Mouse (Mus musculus) forebrain, postnatal 0 days (tissue): ENCODE measurements around the gene Glp2r. TPM values are rescaled to one million over a fixed set of nuclear protein-coding genes. Genes with fewer than 3 reads are reported as not detected.

Experiments used
- ATAC-seq: fragments of 200-750 bp; cut with Nextera tagmentation; 2 replicates; pipeline ENCODE4 v1.8.0; 2017; ENCODE audit warnings: mild to moderate bottlenecking, moderate library complexity
- DNase-seq: peaks from one replicate; pipeline ENCODE4 v3.0.0-alpha.2; 2015
- H3K27ac ChIP-seq: fragments of 300-500 bp; sonication (generic); 2 replicates; pipeline ENCODE4 v1.5.1; 2014; ENCODE audit warnings: low read depth, mild to moderate bottlenecking, antibody characterized with exemption, low read length, moderate library complexity, mixed read lengths
- H3K27me3 ChIP-seq: fragments of 300-500 bp; sonication (generic); 2 replicates; pipeline ENCODE4 v1.6.1; 2014; ENCODE audit warnings: mild to moderate bottlenecking, low read length, mixed read lengths; ENCODE audit not compliant: insufficient read depth
- H3K36me3 ChIP-seq: fragments of 300-500 bp; sonication (generic); 2 replicates; pipeline ENCODE4 v1.6.1; 2014; ENCODE audit warnings: mild to moderate bottlenecking, moderate library complexity; ENCODE audit not compliant: insufficient read depth
- H3K4me1 ChIP-seq: fragments of 300-500 bp; sonication (generic); 2 replicates; pipeline ENCODE4 v1.6.1; 2014; ENCODE audit warnings: antibody characterized with exemption; ENCODE audit not compliant: insufficient read depth
- H3K4me2 ChIP-seq: fragments of 300-500 bp; sonication (generic); 2 replicates; pipeline ENCODE4 v1.6.1; 2014; ENCODE audit warnings: low read depth, mild to moderate bottlenecking, moderate library complexity
- H3K4me3 ChIP-seq: fragments of 300-500 bp; sonication (generic); 2 replicates; pipeline ENCODE4 v1.5.1; 2014; ENCODE audit warnings: low read depth, low read length, mixed read lengths
- H3K9ac ChIP-seq: fragments of 300-500 bp; sonication (generic); 2 replicates; pipeline ENCODE4 v1.6.1; 2014; ENCODE audit warnings: mild to moderate bottlenecking
- H3K9me3 ChIP-seq: fragments of 300-500 bp; sonication (generic); 2 replicates; pipeline ENCODE4 v1.6.1; 2016; ENCODE audit warnings: low read length
- CTCF ChIP-seq: sonication (generic); IDR thresholded peaks from 2 replicates; pipeline ENCODE4 v1.5.1; 2016; ENCODE audit warnings: antibody characterized with exemption, control low read depth, low read depth
- WGBS: fragments of 180-500 bp; shearing (Covaris S2); extraction: QIAGEN DNeasy Blood & Tissue Kit; methylation state at CpG from one replicate; pipeline ENCODE4 v1.1.7; 2014; 5-methylcytosine and 5-hydroxymethylcytosine counted together
- polyA plus RNA-seq: library from polyadenylated mRNA; unstranded; fragments of >200 nt; fragmentation: Nextera tagmentation; extraction: Ambion mirVana; gene quantifications from 2 replicates; pipeline ENCODE4 v1.2.1, GENCODE M21; 2015
- total RNA-seq: library from RNA; depleted of rRNA; stranded (reverse); fragments of >200 nt; gene quantifications from 2 replicates; pipeline ENCODE4 v1.2.3, GENCODE M21; 2014

Gene Glp2r
- total and polyA plus RNA-seq, 2 experiments from 2014 or later: 0.05 to 0.07 TPM

GRCm38 (mm10) chr11:67731056-67731455 is 39.9 kb downstream of the Glp2r start:
- Histone ChIP-seq H3K27ac (no peak overlapping the region), H3K4me1 (no peaks in the 10 kb centered on the region), H3K9me3 (no peaks in the 10 kb centered on the region), H3K4me2 (no peak overlapping the region), H3K9ac (no peak overlapping the region), H3K36me3 (no peaks in the 10 kb centered on the region), H3K4me3 (no peak overlapping the region), H3K27me3 (no peaks in the 10 kb centered on the region)
- DNase-seq (no peak), ATAC-seq (no peak)
- TF ChIP-seq CTCF: no peak
- WGBS: 78% methylated on average over 2 of the region's 2 CpGs

- Histone ChIP-seq H3K27ac (no peak overlapping the region), H3K4me1 (no peaks in the 10 kb centered on the region), H3K9ac (no peak overlapping the region), H3K4me3 (no peak overlapping the region), H3K9me3 (no peaks in the 10 kb centered on the region), H3K4me2 (no peak overlapping the region), H3K36me3 (no peaks in the 10 kb centered on the region), H3K27me3 (no peaks in the 10 kb centered on the region)
- ATAC-seq (no peak), DNase-seq (no peak)
- TF ChIP-seq CTCF: no peak
Observed at GRCm38 (mm10) chr11:67728726-67729125, 42.2 kb downstream of the Glp2r start.

- WGBS: 77% methylated on average over 6 of the region's 6 CpGs
- no peak overlapping the region for H3K4me3 ChIP-seq
- no peaks in the 10 kb centered on the region for H3K4me1 ChIP-seq
- no peak for TF ChIP-seq CTCF
- H3K36me3 ChIP-seq: no peaks in the 10 kb centered on the region
- no peaks in the 10 kb centered on the region for H3K9me3 ChIP-seq
- no peak overlapping the region for H3K27ac ChIP-seq
- no peaks in the 10 kb centered on the region for H3K27me3 ChIP-seq
- DNase-seq: no peak
- H3K4me2 ChIP-seq: no peak overlapping the region
- no peak for ATAC-seq
- no peak overlapping the region for H3K9ac ChIP-seq
Observed at GRCm38 (mm10) chr11:67727095-67727494, 43.9 kb downstream of the Glp2r start.

- no peak for DNase-seq
- Histone ChIP-seq H3K4me2 (no peak overlapping the region), H3K9ac (no peak overlapping the region), H3K4me1 (no peaks in the 10 kb centered on the region), H3K27ac (no peak overlapping the region), H3K4me3 (no peak overlapping the region), H3K36me3 (no peaks in the 10 kb centered on the region), H3K27me3 (no peaks in the 10 kb centered on the region), H3K9me3 (no peaks in the 10 kb centered on the region)
- 74% methylated on average over 8 of the region's 8 CpGs for WGBS
- no peak for ATAC-seq
- no peak for TF ChIP-seq CTCF
Observed at GRCm38 (mm10) chr11:67723231-67724013, 47.5 kb downstream of the Glp2r start.

- Histone ChIP-seq H3K27me3 (no peaks in the 10 kb centered on the region), H3K4me2 (no peak overlapping the region), H3K27ac (no peak overlapping the region), H3K9ac (no peak overlapping the region), H3K4me1 (no peaks in the 10 kb centered on the region), H3K36me3 (no peaks in the 10 kb centered on the region), H3K4me3 (no peak overlapping the region), H3K9me3 (no peaks in the 10 kb centered on the region)
- TF ChIP-seq CTCF: no peak
- 64% methylated on average over 7 of the region's 7 CpGs for WGBS
- ATAC-seq: no peak; the same call in 1 of the 2 replicates
- DNase-seq: no peak
Observed at GRCm38 (mm10) chr11:67722399-67723156, 48.4 kb downstream of the Glp2r start.

GRCm38 (mm10) chr11:67721485-67721884 is 49.5 kb downstream of the Glp2r start:
- Histone ChIP-seq H3K9ac (no peak overlapping the region), H3K27ac (no peak overlapping the region), H3K4me1 (no peaks in the 10 kb centered on the region), H3K4me3 (no peak overlapping the region), H3K9me3 (no peaks in the 10 kb centered on the region), H3K4me2 (no peak overlapping the region), H3K27me3 (no peaks in the 10 kb centered on the region), H3K36me3 (no peaks in the 10 kb centered on the region)
- no peak for ATAC-seq
- TF ChIP-seq CTCF: no peak
- no peak for DNase-seq
- 95% methylated on average over 5 of the region's 5 CpGs for WGBS

- no peak for DNase-seq
- no peaks in the 10 kb centered on the region for H3K36me3 ChIP-seq
- ATAC-seq: no peak
- no peak overlapping the region for H3K4me3 ChIP-seq
- no peak overlapping the region for H3K27ac ChIP-seq
- 92% methylated on average over 4 of the region's 4 CpGs for WGBS
- no peak overlapping the region for H3K4me2 ChIP-seq
- H3K9me3 ChIP-seq: no peaks in the 10 kb centered on the region
- H3K4me1 ChIP-seq: no peaks in the 10 kb centered on the region
- H3K9ac ChIP-seq: no peak overlapping the region
- no peaks in the 10 kb centered on the region for H3K27me3 ChIP-seq
- no peak for TF ChIP-seq CTCF
Observed at GRCm38 (mm10) chr11:67715382-67715781, 55.6 kb downstream of the Glp2r start.
